Mouse (Mus musculus): ENCODE data around the gene Pdlim5. TPM values are rescaled to one million over a fixed set of nuclear protein-coding genes. Genes with fewer than 3 reads are reported as not detected.
"Not testable (repeated sequence)": the region's sequence is repeated elsewhere in the genome, so short reads cannot be mapped to it uniquely, and the experiment has no call there.

Pdlim5 gene
- polyA plus RNA-seq, 1 experiment from 2014 or later, result 32.5 TPM

- peak overlapping the region; percentile 32 for H3K4me2 ChIP-seq (ENCODE audit: low read length)
- peak; percentile 53 for ATAC-seq (replicated peaks; ENCODE audit: low FRiP score, low read depth)
- DNase-seq (ENCODE audit: low spot score), result peak; percentile 87
- H3K4me1 ChIP-seq (replicated peaks; ENCODE audit: insufficient read depth, low read length), result peaks cover 23% of the 10 kb centered on the region
- H3K9me3 ChIP-seq (replicated peaks; ENCODE audit: low read length), result no peaks in the 10 kb centered on the region
- peak overlapping the region; percentile 65 for H3K27ac ChIP-seq
- WGBS, result 4% methylated on average over 7 of the region's 7 CpGs
- no peaks in the 10 kb centered on the region for H3K27me3 ChIP-seq (ENCODE audit: insufficient read depth, low read length)
- no peaks in the 10 kb centered on the region for H3K36me3 ChIP-seq (ENCODE audit: insufficient read depth, low read length)
- TF ChIP-seq CTCF (IDR thresholded peaks at IDR 0.05; ENCODE audit: low read depth), result no peak
- no peak overlapping the region for H3K4me3 ChIP-seq (replicated peaks; ENCODE audit: low read depth, low read length)
- H3K9ac ChIP-seq (ENCODE audit: low read depth, low read length), result no peak overlapping the region
Observed at GRCm38 (mm10) chr3:142439591-142440093, 44.1 kb upstream of the Pdlim5 start.

- not testable (repeated sequence) for H3K4me3 ChIP-seq (replicated peaks; ENCODE audit: low read depth, low read length); DNase-seq (ENCODE audit: low spot score); H3K27ac ChIP-seq; H3K27me3 ChIP-seq (ENCODE audit: insufficient read depth, low read length); H3K4me2 ChIP-seq (ENCODE audit: low read length); H3K36me3 ChIP-seq (ENCODE audit: insufficient read depth, low read length); H3K9ac ChIP-seq (ENCODE audit: low read depth, low read length); H3K9me3 ChIP-seq (replicated peaks; ENCODE audit: low read length); ATAC-seq (replicated peaks; ENCODE audit: low FRiP score, low read depth)
- 93% methylated on average over 8 of the region's 8 CpGs for WGBS
- peaks cover 23% of the 10 kb centered on the region for H3K4me1 ChIP-seq (replicated peaks; ENCODE audit: insufficient read depth, low read length)
Observed at GRCm38 (mm10) chr3:142438630-142439029, 43.1 kb upstream of the Pdlim5 start.

- no peak for TF ChIP-seq CTCF (IDR thresholded peaks at IDR 0.05; ENCODE audit: low read depth)
- DNase-seq (ENCODE audit: low spot score) (no peak), ATAC-seq (replicated peaks; ENCODE audit: low FRiP score, low read depth) (no peak)
- H3K36me3 ChIP-seq (ENCODE audit: insufficient read depth, low read length), result no peaks in the 10 kb centered on the region
- H3K27ac ChIP-seq, result no peak overlapping the region
- H3K4me3 ChIP-seq (replicated peaks; ENCODE audit: low read depth, low read length), result no peak overlapping the region
- no peak overlapping the region for H3K4me2 ChIP-seq (ENCODE audit: low read length)
- H3K27me3 ChIP-seq (ENCODE audit: insufficient read depth, low read length), result no peaks in the 10 kb centered on the region
- peaks cover 18% of the 10 kb centered on the region; the same call in 1 of the 2 replicates for H3K4me1 ChIP-seq (replicated peaks; ENCODE audit: insufficient read depth, low read length)
- no peaks in the 10 kb centered on the region for H3K9me3 ChIP-seq (replicated peaks; ENCODE audit: low read length)
- 47% methylated on average over 6 of the region's 6 CpGs for WGBS
- H3K9ac ChIP-seq (ENCODE audit: low read depth, low read length), result no peak overlapping the region
Observed at GRCm38 (mm10) chr3:142436824-142437223, 41.3 kb upstream of the Pdlim5 start.

GRCm38 (mm10) chr3:142436212-142436611 is 40.7 kb upstream of the Pdlim5 start:
- H3K4me2 ChIP-seq (ENCODE audit: low read length), result no peak overlapping the region
- no peak for TF ChIP-seq CTCF (IDR thresholded peaks at IDR 0.05; ENCODE audit: low read depth)
- no peak overlapping the region for H3K9ac ChIP-seq (ENCODE audit: low read depth, low read length)
- H3K4me3 ChIP-seq (replicated peaks; ENCODE audit: low read depth, low read length), result no peak overlapping the region
- H3K36me3 ChIP-seq (ENCODE audit: insufficient read depth, low read length), result no peaks in the 10 kb centered on the region
- DNase-seq (ENCODE audit: low spot score) (no peak), ATAC-seq (replicated peaks; ENCODE audit: low FRiP score, low read depth) (no peak)
- 59% methylated on average over 5 of the region's 5 CpGs for WGBS
- no peak overlapping the region for H3K27ac ChIP-seq
- H3K9me3 ChIP-seq (replicated peaks; ENCODE audit: low read length), result no peaks in the 10 kb centered on the region
- H3K4me1 ChIP-seq (replicated peaks; ENCODE audit: insufficient read depth, low read length), result peaks cover 17% of the 10 kb centered on the region; the same call in 1 of the 2 replicates
- no peaks in the 10 kb centered on the region for H3K27me3 ChIP-seq (ENCODE audit: insufficient read depth, low read length)

GRCm38 (mm10) chr3:142434786-142435168 is 39.3 kb upstream of the Pdlim5 start:
- H3K27ac ChIP-seq, result no peak overlapping the region
- peaks cover 11% of the 10 kb centered on the region; the same call in 1 of the 2 replicates for H3K4me1 ChIP-seq (replicated peaks; ENCODE audit: insufficient read depth, low read length)
- H3K9ac ChIP-seq (ENCODE audit: low read depth, low read length), result no peak overlapping the region
- WGBS, result 58% methylated on average over 4 of the region's 4 CpGs
- H3K27me3 ChIP-seq (ENCODE audit: insufficient read depth, low read length), result no peaks in the 10 kb centered on the region
- no peaks in the 10 kb centered on the region for H3K36me3 ChIP-seq (ENCODE audit: insufficient read depth, low read length)
- DNase-seq (ENCODE audit: low spot score) (no peak), ATAC-seq (replicated peaks; ENCODE audit: low FRiP score, low read depth) (no peak)
- no peaks in the 10 kb centered on the region for H3K9me3 ChIP-seq (replicated peaks; ENCODE audit: low read length)
- no peak overlapping the region for H3K4me2 ChIP-seq (ENCODE audit: low read length)
- no peak for TF ChIP-seq CTCF (IDR thresholded peaks at IDR 0.05; ENCODE audit: low read depth)
- no peak overlapping the region for H3K4me3 ChIP-seq (replicated peaks; ENCODE audit: low read depth, low read length)

- no peak for ATAC-seq (replicated peaks; ENCODE audit: low FRiP score, low read depth)
- Histone ChIP-seq H3K4me2 (ENCODE audit: low read length) (no peak overlapping the region), H3K36me3 (ENCODE audit: insufficient read depth, low read length) (no peaks in the 10 kb centered on the region), H3K4me3 (replicated peaks; ENCODE audit: low read depth, low read length) (no peak overlapping the region), H3K9ac (ENCODE audit: low read depth, low read length) (no peak overlapping the region), H3K4me1 (replicated peaks; ENCODE audit: insufficient read depth, low read length) (peaks cover 6% of the 10 kb centered on the region; the same call in 1 of the 2 replicates), H3K27ac (no peak overlapping the region), H3K9me3 (replicated peaks; ENCODE audit: low read length) (no peaks in the 10 kb centered on the region), H3K27me3 (ENCODE audit: insufficient read depth, low read length) (no peaks in the 10 kb centered on the region)
- TF ChIP-seq CTCF (IDR thresholded peaks at IDR 0.05; ENCODE audit: low read depth), result no peak
- 67% methylated on average over 7 of the region's 7 CpGs for WGBS
- DNase-seq (ENCODE audit: low spot score), result no peak
Observed at GRCm38 (mm10) chr3:142434127-142434785, 38.8 kb upstream of the Pdlim5 start.
